Mouse (Mus musculus) kidney, postnatal 0 days (tissue): ENCODE measurements around the gene Btf3l4. TPM values are rescaled to one million over a fixed set of nuclear protein-coding genes. Genes with fewer than 3 reads are reported as not detected.
A peak's percentile ranks its signal among the peaks of the same experiment; 100 is the strongest.

Experiments
- ATAC-seq: fragments of 200-750 bp; cut with Nextera tagmentation; replicated peaks from 2 replicates; pipeline ENCODE4 v1.8.0; 2017; ENCODE audit warnings: low read depth, moderate number of reproducible peaks, moderate TSS enrichment, moderate library complexity; ENCODE audit not compliant: low FRiP score
- DNase-seq: peaks from one replicate; pipeline ENCODE4 v3.0.0-alpha.2; 2016; ENCODE audit warnings: low spot score
- H3K27ac ChIP-seq: fragments of 300-500 bp; sonication (generic); 2 replicates; pipeline ENCODE4 v1.5.1; 2014; ENCODE audit warnings: mild to moderate bottlenecking
- H3K27me3 ChIP-seq: fragments of 300-500 bp; sonication (generic); 2 replicates; pipeline ENCODE4 v1.6.1; 2014; ENCODE audit warnings: low read length, mixed read lengths; ENCODE audit not compliant: insufficient read depth
- H3K36me3 ChIP-seq: fragments of 300-500 bp; sonication (generic); 2 replicates; pipeline ENCODE4 v1.6.1; 2014; ENCODE audit warnings: low read length, mixed read lengths; ENCODE audit not compliant: insufficient read depth
- H3K4me1 ChIP-seq: fragments of 300-500 bp; sonication (generic); replicated peaks from 2 replicates; pipeline ENCODE4 v1.6.1; 2014; ENCODE audit warnings: antibody characterized with exemption, low read length, mixed read lengths; ENCODE audit not compliant: insufficient read depth
- H3K4me2 ChIP-seq: fragments of 300-500 bp; sonication (generic); 2 replicates; pipeline ENCODE4 v1.6.1; 2014; ENCODE audit warnings: mild to moderate bottlenecking, low read length, moderate library complexity, mixed read lengths
- H3K4me3 ChIP-seq: fragments of 300-500 bp; sonication (generic); replicated peaks from 2 replicates; pipeline ENCODE4 v1.5.1; 2014; ENCODE audit warnings: low read depth, low read length
- H3K9ac ChIP-seq: fragments of 300-500 bp; sonication (generic); 2 replicates; pipeline ENCODE4 v1.6.1; 2014; ENCODE audit warnings: low read depth, low read length
- H3K9me3 ChIP-seq: fragments of 300-500 bp; sonication (generic); replicated peaks from 2 replicates; pipeline ENCODE4 v1.6.1; 2016; ENCODE audit warnings: low read length, inconsistent platforms, mixed read lengths
- CTCF ChIP-seq: IDR thresholded peaks from 2 replicates; pipeline ENCODE4 v1.5.1; 2016; ENCODE audit warnings: antibody characterized with exemption, low read depth, mild to moderate bottlenecking, moderate library complexity
- WGBS: fragments of 180-500 bp; shearing (Covaris S2); extraction: QIAGEN DNeasy Blood & Tissue Kit; methylation state at CpG from one replicate; pipeline ENCODE4 v1.1.7; 2014; 5-methylcytosine and 5-hydroxymethylcytosine counted together
- polyA plus RNA-seq: library from polyadenylated mRNA; unstranded; fragments of >200 nt; fragmentation: Nextera tagmentation; extraction: Ambion mirVana; gene quantifications from 2 replicates; pipeline ENCODE4 v1.2.1, GENCODE M21; 2015

Gene Btf3l4
- polyA plus RNA-seq, 1 experiment from 2014 or later: 174 TPM

DNA sequence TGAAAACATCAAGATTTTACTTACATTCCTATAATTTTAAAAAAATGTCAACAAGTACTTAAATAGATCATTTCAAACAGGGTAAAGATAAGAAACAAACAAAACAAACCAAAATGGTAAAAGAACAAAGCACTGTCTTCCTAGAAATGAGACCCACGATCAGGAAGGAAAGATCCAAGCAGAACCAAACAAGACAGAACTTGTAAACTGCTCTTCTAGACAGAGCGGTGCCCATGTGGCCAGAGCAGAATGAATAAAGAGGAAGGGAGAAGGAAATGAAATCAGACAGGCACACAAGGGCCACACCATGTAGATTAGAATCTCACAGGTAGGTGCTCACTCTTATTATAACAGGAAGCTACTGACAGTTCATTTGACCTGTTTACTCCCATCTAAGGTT is 6.8 kb downstream of the Btf3l4 start:
- H3K9me3 ChIP-seq: no peaks in the 10 kb centered on the region
- ATAC-seq: no peak
- no peak overlapping the region for H3K4me2 ChIP-seq
- H3K27ac ChIP-seq: no peak overlapping the region
- H3K36me3 ChIP-seq: peaks cover 41% of the 10 kb centered on the region; the same call in 1 of the 2 replicates
- no peaks in the 10 kb centered on the region for H3K27me3 ChIP-seq
- DNase-seq: no peak
- H3K4me1 ChIP-seq: peaks cover 1% of the 10 kb centered on the region; the same call in 1 of the 2 replicates
- H3K4me3 ChIP-seq: no peak overlapping the region
- no peak for TF ChIP-seq CTCF
- WGBS: 84% methylated on average over 2 of the region's 2 CpGs
- H3K9ac ChIP-seq: no peak overlapping the region

DNA sequence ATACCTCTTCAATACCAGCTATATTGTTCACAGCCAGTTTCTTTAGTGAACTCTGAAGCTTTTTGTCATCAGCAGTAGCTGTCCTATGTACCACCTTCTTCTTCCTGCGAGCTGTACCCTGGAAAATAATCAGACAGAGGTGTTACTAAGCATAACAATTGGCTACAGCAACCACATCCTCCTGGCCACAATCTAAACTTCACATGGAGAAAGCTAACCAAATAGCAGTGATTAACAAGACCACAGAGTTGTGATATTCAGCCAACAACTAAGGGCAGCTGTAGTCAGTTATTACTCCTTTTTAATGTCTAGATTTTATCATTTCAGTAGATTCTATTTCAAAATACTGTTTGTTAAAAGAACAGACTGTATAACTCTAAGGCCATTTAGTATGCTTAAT is 7.3 kb downstream of the Btf3l4 start:
- Histone ChIP-seq H3K4me2 (no peak overlapping the region), H3K27me3 (no peaks in the 10 kb centered on the region), H3K36me3 (peaks cover 41% of the 10 kb centered on the region; the same call in 1 of the 2 replicates), H3K9ac (no peak overlapping the region), H3K27ac (no peak overlapping the region), H3K4me3 (no peak overlapping the region), H3K4me1 (no peaks in the 10 kb centered on the region), H3K9me3 (no peaks in the 10 kb centered on the region)
- no peak for ATAC-seq
- TF ChIP-seq CTCF: no peak
- DNase-seq: no peak
- WGBS: 90% methylated on average over 1 of the region's 1 CpGs

DNA sequence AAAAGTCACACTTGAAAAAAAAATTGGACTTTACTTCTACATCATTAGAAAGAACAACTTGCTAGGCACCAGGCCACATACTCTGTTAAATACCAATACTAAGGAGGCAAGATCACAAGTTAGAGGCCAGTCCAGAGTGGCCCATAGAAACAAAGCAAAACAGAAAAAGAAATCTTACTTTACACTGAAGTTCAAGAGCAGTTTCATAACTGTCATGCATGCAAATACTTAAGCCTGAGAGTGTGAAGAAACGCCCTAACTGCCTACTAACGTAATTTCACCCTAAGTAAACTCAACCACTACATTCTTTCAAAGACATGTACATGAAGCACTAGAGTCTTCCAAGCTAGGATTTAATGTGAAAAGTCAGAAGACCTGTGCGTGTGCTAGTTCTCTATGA is 7.7 kb downstream of the Btf3l4 start:
- Histone ChIP-seq H3K4me3 (no peak overlapping the region), H3K27ac (no peak overlapping the region), H3K36me3 (peaks cover 42% of the 10 kb centered on the region; the same call in 1 of the 2 replicates), H3K9me3 (no peaks in the 10 kb centered on the region), H3K4me2 (no peak overlapping the region), H3K4me1 (no peaks in the 10 kb centered on the region), H3K9ac (no peak overlapping the region), H3K27me3 (no peaks in the 10 kb centered on the region)
- DNase-seq: no peak
- no peak for TF ChIP-seq CTCF
- ATAC-seq: no peak
- 85% methylated on average over 3 of the region's 3 CpGs for WGBS

GRCm38 (mm10) chr4:108811550-108811949 is 21.9 kb downstream of the Btf3l4 start:
- ATAC-seq: no peak
- 65% methylated on average over 6 of the region's 6 CpGs for WGBS
- Histone ChIP-seq H3K9me3 (no peaks in the 10 kb centered on the region), H3K4me2 (no peak overlapping the region), H3K27me3 (no peaks in the 10 kb centered on the region), H3K36me3 (no peaks in the 10 kb centered on the region), H3K4me1 (no peaks in the 10 kb centered on the region), H3K27ac (no peak overlapping the region), H3K9ac (no peak overlapping the region), H3K4me3 (no peak overlapping the region)
- no peak for DNase-seq
- no peak for TF ChIP-seq CTCF

DNA sequence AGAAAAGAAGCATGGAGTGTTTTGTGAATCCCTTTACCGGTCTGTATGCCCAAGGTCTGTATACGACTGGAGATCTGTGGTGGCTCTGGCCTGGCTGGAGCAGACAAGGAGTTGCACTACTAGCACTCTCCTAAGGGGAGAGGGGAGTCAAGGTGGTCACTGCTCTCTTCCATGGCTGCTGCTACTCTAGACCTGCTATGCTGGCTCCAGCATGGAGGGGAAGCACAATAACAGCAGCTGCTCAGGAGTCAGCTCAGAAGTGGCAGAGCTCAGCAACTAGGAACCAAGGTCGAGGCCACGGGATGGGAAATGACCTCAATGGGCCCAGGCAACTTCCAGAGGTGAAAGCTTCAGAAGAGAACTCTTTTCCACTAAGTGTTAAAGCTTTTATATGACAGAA is 22.3 kb downstream of the Btf3l4 start:
- Histone ChIP-seq H3K27ac (no peak overlapping the region), H3K36me3 (no peaks in the 10 kb centered on the region), H3K4me1 (no peaks in the 10 kb centered on the region), H3K9ac (no peak overlapping the region), H3K4me2 (no peak overlapping the region), H3K4me3 (no peak overlapping the region), H3K27me3 (no peaks in the 10 kb centered on the region), H3K9me3 (no peaks in the 10 kb centered on the region)
- DNase-seq: no peak
- peak; percentile 25; the same call in 1 of the 2 replicates for ATAC-seq
- WGBS: 58% methylated on average over 4 of the region's 4 CpGs
- TF ChIP-seq CTCF: no peak

- Histone ChIP-seq H3K9me3 (no peaks in the 10 kb centered on the region), H3K27ac (no peak overlapping the region), H3K27me3 (no peaks in the 10 kb centered on the region), H3K4me2 (no peak overlapping the region), H3K36me3 (no peaks in the 10 kb centered on the region), H3K4me3 (no peak overlapping the region), H3K4me1 (no peaks in the 10 kb centered on the region), H3K9ac (no peak overlapping the region)
- no peak for DNase-seq
- no peak for TF ChIP-seq CTCF
- ATAC-seq: no peak
- WGBS: 80% methylated on average over 2 of the region's 2 CpGs
Observed at GRCm38 (mm10) chr4:108803535-108803934, 29.9 kb downstream of the Btf3l4 start.
